Mouse (Mus musculus) midbrain, embryonic 13.5 days (tissue): ENCODE results near the gene Acss2. TPM values are rescaled to one million over a fixed set of nuclear protein-coding genes. Genes with fewer than 3 reads are reported as not detected.

Experiments used
- ATAC-seq: fragments of 200-750 bp; cut with Nextera tagmentation; 2 replicates; pipeline ENCODE4 v1.8.0; 2017; ENCODE audit warnings: mild to moderate bottlenecking, moderate TSS enrichment, moderate library complexity
- H3K27ac ChIP-seq: fragments of 300-500 bp; sonication (generic); 2 replicates; pipeline ENCODE4 v1.5.1; 2015; ENCODE audit warnings: inconsistent platforms, mild to moderate bottlenecking, moderate library complexity
- H3K27me3 ChIP-seq: fragments of 300-500 bp; sonication (generic); 2 replicates; pipeline ENCODE4 v1.6.1; 2015; ENCODE audit warnings: mild to moderate bottlenecking, inconsistent platforms
- H3K36me3 ChIP-seq: fragments of 300-500 bp; sonication (generic); 2 replicates; pipeline ENCODE4 v1.6.1; 2015; ENCODE audit warnings: mild to moderate bottlenecking, inconsistent platforms
- H3K4me1 ChIP-seq: fragments of 300-500 bp; sonication (generic); replicated peaks from 2 replicates; pipeline ENCODE4 v1.6.1; 2015; ENCODE audit warnings: inconsistent platforms
- H3K4me2 ChIP-seq: fragments of 300-500 bp; sonication (generic); replicated peaks from 2 replicates; pipeline ENCODE4 v1.6.1; 2015; ENCODE audit warnings: moderate library complexity, mild to moderate bottlenecking, inconsistent platforms
- H3K4me3 ChIP-seq: fragments of 300-500 bp; sonication (generic); replicated peaks from 2 replicates; pipeline ENCODE4 v1.5.1; 2015; ENCODE audit warnings: mild to moderate bottlenecking, inconsistent platforms
- H3K9ac ChIP-seq: fragments of 300-500 bp; sonication (generic); replicated peaks from 2 replicates; pipeline ENCODE4 v1.6.1; 2015; ENCODE audit warnings: mild to moderate bottlenecking, inconsistent platforms
- H3K9me3 ChIP-seq: fragments of 300-500 bp; sonication (generic); 2 replicates; pipeline ENCODE4 v1.6.1; 2016; ENCODE audit warnings: mild to moderate bottlenecking, inconsistent platforms
- WGBS: fragments of 180-500 bp; shearing (Covaris S2); methylation state at CpG from one replicate; pipeline ENCODE4 v1.1.7; 2015; 5-methylcytosine and 5-hydroxymethylcytosine counted together
- microRNA counts: library from miRNA; unstranded; fragments of <30 nt; microRNA quantifications from one replicate; lab custom pipeline; 2016
- microRNA-seq: library from miRNA; unstranded; fragments of <30 nt; microRNA quantifications from one replicate; pipeline ENCODE4, GENCODE M21; 2016
- polyA plus RNA-seq: library from polyadenylated mRNA; unstranded; fragments of >200 nt; fragmentation: Nextera tagmentation; extraction: Ambion mirVana; gene quantifications from 2 replicates; pipeline ENCODE4 v1.2.1, GENCODE M21; 2015

The Acss2 gene
- polyA plus RNA-seq, 1 experiment from 2014 or later = 28.0 TPM

- WGBS = 91% methylated on average over 8 of the region's 8 CpGs
- H3K27ac ChIP-seq = no peak overlapping the region
These were observed 116.8 kb downstream of the Acss2 start for GRCm38 (mm10) chr2:155634562-155634961.

More at GRCm38 (mm10) chr2:155634562-155634961, 116.8 kb downstream of the Acss2 start:
- ATAC-seq = no peak
- H3K9ac ChIP-seq = no peak overlapping the region
- H3K27me3 ChIP-seq = peaks cover 54% of the 10 kb centered on the region
- H3K4me1 ChIP-seq = peaks cover 22% of the 10 kb centered on the region
- no peak overlapping the region for H3K4me2 ChIP-seq
- H3K9me3 ChIP-seq = no peaks in the 10 kb centered on the region
- H3K36me3 ChIP-seq = peaks cover 87% of the 10 kb centered on the region
- no peak overlapping the region for H3K4me3 ChIP-seq

MicroRNA genes within 50 kb of the gene (microRNA counts, 519-probe panel; counts per million panel counts)
- microRNA mmu-miR-499 (lab: Ali Mortazavi, UCI) = 110 counts per million, percentile 56 among the panel's probes with 10 or more counts

Small RNA genes within 50 kb of the gene (microRNA-seq; reads per million reads assigned to microRNA genes)
- 2.5 reads per million, percentile 7 among the genes with 10 or more reads in this experiment for gene Mir499

Other genes starting within 250 kb of the Acss2 start
- gene Map1lc3a, start 241.7 kb upstream of the Acss2 start, polyA plus RNA-seq = 314 and 332 TPM in 2 replicates
- gene Pigu, start 160.5 kb upstream of the Acss2 start, polyA plus RNA-seq = 51.8 and 54.5 TPM in 2 replicates
- 118 and 131 TPM in 2 replicates for gene Trp53inp2, start 136.9 kb upstream of the Acss2 start, polyA plus RNA-seq
- gene Ncoa6, start 44.1 kb upstream of the Acss2 start, polyA plus RNA-seq = 30.0 and 34.5 TPM in 2 replicates
- 62.3 and 65.0 TPM in 2 replicates for gene Ggt7, start 289 bp downstream of the Acss2 start, polyA plus RNA-seq
- 15.8 and 16.0 TPM in 2 replicates for gene Gss, start 74.9 kb downstream of the Acss2 start, polyA plus RNA-seq
- gene Myh7b, start 93.3 kb downstream of the Acss2 start, polyA plus RNA-seq = 0.97 and 1.1 TPM in 2 replicates
- 157 and 169 TPM in 2 replicates for gene Trpc4ap, start 174.4 kb downstream of the Acss2 start, polyA plus RNA-seq
- gene Edem2, start 211.5 kb downstream of the Acss2 start, polyA plus RNA-seq = 44.5 and 46.1 TPM in 2 replicates
- gene Gm17581, start 217.9 kb downstream of the Acss2 start, polyA plus RNA-seq = not detected in 2 replicates
- 2.4 and 2.5 TPM in 2 replicates for gene Procr, start 233.2 kb downstream of the Acss2 start, polyA plus RNA-seq